ENCODE assay signal across 8 mouse cellular contexts in genomic region chr12:34528201-34529164, GRCm38 (mm10).
A peak's percentile ranks its signal among the peaks of the same experiment; 100 is the strongest.
DNase-seq lines count a peak whose midpoint lies in the region; ATAC-seq lines count a peak whose summit lies in the region.

No protein-coding gene starts in this region.

- peak overlapping the region; percentile 19 for H3K4me2 ChIP-seq in embryonic facial prominence, embryonic 11.5 days (ENCODE audit: low read depth, low read length)
- H3K4me2 ChIP-seq in heart, embryonic 15.5 days = peak overlapping the region; percentile 57

- 13% methylated on average over 11 of the region's 11 CpGs for WGBS in embryonic facial prominence, embryonic 11.5 days
- 14% methylated on average over 11 of the region's 11 CpGs for WGBS in heart, embryonic 15.5 days

- H3K27ac ChIP-seq in embryonic facial prominence, embryonic 11.5 days (replicated peaks; ENCODE audit: low read depth, low read length) = no peak overlapping the region
- peak overlapping the region; percentile 87 for H3K27ac ChIP-seq in heart, embryonic 15.5 days

- intact Hi-C loops in left cerebral cortex, postnatal 10 days (cut with DNase I) = loop anchor here (5.0 to 10.0 kb wide), 2 partner anchors 76 to 126 kb away; no protein-coding TSS in a partner anchor

- H3K9ac ChIP-seq in embryonic facial prominence, embryonic 11.5 days (replicated peaks; ENCODE audit: low read length) = no peak overlapping the region
- peak overlapping the region; percentile 58 for H3K9ac ChIP-seq in heart, embryonic 15.5 days

- 0 out of 2 replicates have a peak overlapping the region, but pooled peaks have one; percentile 0 for H3K4me3 ChIP-seq in embryonic facial prominence, embryonic 11.5 days (ENCODE audit: low read depth, low read length)
- peak overlapping the region; percentile 52 for H3K4me3 ChIP-seq in heart, embryonic 15.5 days

- H3K9me3 ChIP-seq in embryonic facial prominence, embryonic 11.5 days (replicated peaks; ENCODE audit: control insufficient read depth, low read length) = no peaks in the 10 kb centered on the region
- no peaks in the 10 kb centered on the region for H3K9me3 ChIP-seq in heart, embryonic 15.5 days (replicated peaks)

- H3K4me1 ChIP-seq in embryonic facial prominence, embryonic 11.5 days (ENCODE audit: control insufficient read depth, insufficient read depth, low read length) = no peaks in the 10 kb centered on the region
- peaks cover 11% of the 10 kb centered on the region for H3K4me1 ChIP-seq in heart, embryonic 15.5 days (replicated peaks)

- DNase-seq in adrenal gland, postnatal 10 days = peak; percentile 7
- DNase-seq in adrenal gland, postnatal 4 days (ENCODE audit: low spot score in 2 of 2) = no peak
- peak; percentile 65 for DNase-seq in NIH3T3 (ENCODE audit: low read depth)
- peak; percentile 17 for DNase-seq in embryonic facial prominence, embryonic 11.5 days (ENCODE audit: low spot score)
- DNase-seq in left cerebral cortex, postnatal 10 days (ENCODE audit: extremely low spot score in 1 of 2, low spot score in 2 of 2) = peak; percentile 27 to 58
- DNase-seq in testis, postnatal 10 days (ENCODE audit: low spot score) = no peak

- peak; percentile 77 for ATAC-seq in embryonic facial prominence, embryonic 11.5 days (replicated peaks; ENCODE audit: insufficient number of reproducible peaks, low FRiP score, low TSS enrichment, low read depth)
- ATAC-seq in heart, embryonic 15.5 days (replicated peaks; ENCODE audit: insufficient number of reproducible peaks, insufficient read depth, low FRiP score, low read depth) = peak; percentile 87
- peak; percentile 78 for ATAC-seq in neutrophil, adult 5-6 weeks (ENCODE audit: extremely low read depth, insufficient number of reproducible peaks, low FRiP score, poor library complexity, severe bottlenecking)

- H3K27me3 ChIP-seq in embryonic facial prominence, embryonic 11.5 days (ENCODE audit: control insufficient read depth, insufficient read depth, low read length) = no peaks in the 10 kb centered on the region
- no peaks in the 10 kb centered on the region for H3K27me3 ChIP-seq in heart, embryonic 15.5 days

- H3K36me3 ChIP-seq in embryonic facial prominence, embryonic 11.5 days (replicated peaks; ENCODE audit: control insufficient read depth, insufficient read depth, low read depth, low read length) = no peaks in the 10 kb centered on the region
- no peaks in the 10 kb centered on the region for H3K36me3 ChIP-seq in heart, embryonic 15.5 days

Comparison
In these comparisons a context has a peak if more than half of its experiments do, and no peak if none do; other contexts are left out.
1. DNase-seq: peak in adrenal gland, postnatal 10 days (single experiment), NIH3T3 (single experiment), embryonic facial prominence, embryonic 11.5 days (single experiment) and left cerebral cortex, postnatal 10 days (2 of 2); none in adrenal gland, postnatal 4 days (0 of 2) and testis, postnatal 10 days (single experiment).
2. Peak in every context shown above with its lines, with median percentiles within 50 percentile points of each other: ATAC-seq.